Comparison of ENCODE assay signal across 15 mouse cellular contexts in genomic region chr12:108260950-108261349, GRCm38 (mm10). TPM values are rescaled to one million over a fixed set of nuclear protein-coding genes. Genes with fewer than 3 reads are reported as not detected.
"Had no signal": no experiment of that assay in that cellular context is flagged by ENCODE, and none has a peak within 500 bp of the region (broad histone marks: within the 10 kb centered on the region; RNA-seq: fewer than 3 reads in every experiment).

No protein-coding gene starts in this region.

- H3K36me3 ChIP-seq: kidney, embryonic 15.5 days; limb, embryonic 10.5 days; liver, embryonic 15.5 days; neural tube, embryonic 12.5 days; stomach, embryonic 15.5 days had no signal

- DNase-seq: kidney, postnatal 14 days; lung, adult 2 months; lung, postnatal 36 days; midbrain, embryonic 14.5 days; right cerebral cortex, postnatal 14 days; thymus, adult 2 months; thymus, postnatal 25 days had no signal

- ATAC-seq: lung, postnatal 0 days had no signal

- H3K27me3 ChIP-seq: kidney, embryonic 15.5 days; liver, embryonic 15.5 days; neural tube, embryonic 12.5 days; stomach, embryonic 15.5 days had no signal

- H3K9ac ChIP-seq: kidney, embryonic 15.5 days; liver, embryonic 15.5 days; neural tube, embryonic 12.5 days; stomach, embryonic 15.5 days had no signal

- H3K9me3 ChIP-seq: kidney, embryonic 15.5 days; limb, embryonic 10.5 days; liver, embryonic 15.5 days; neural tube, embryonic 12.5 days; stomach, embryonic 15.5 days had no signal

- H3K4me3 ChIP-seq: kidney, embryonic 15.5 days; left cerebral cortex, adult 2 months; limb, embryonic 10.5 days; liver, embryonic 15.5 days; neural tube, embryonic 12.5 days; stomach, embryonic 15.5 days had no signal

- H3K27ac ChIP-seq: kidney, embryonic 15.5 days; left cerebral cortex, adult 2 months; limb, embryonic 10.5 days; liver, embryonic 15.5 days; neural tube, embryonic 12.5 days; stomach, embryonic 15.5 days had no signal

- H3K4me2 ChIP-seq: kidney, embryonic 15.5 days; liver, embryonic 11.5 days; liver, embryonic 15.5 days; neural tube, embryonic 12.5 days; stomach, embryonic 15.5 days had no signal

RNA-seq across cellular contexts. Expression of gene Hhipl1, which starts 45.1 kb away (rescaled TPM):
- polyA plus RNA-seq: liver, embryonic 11.5 days had no signal
